Mouse (Mus musculus): ENCODE measurements around the gene Gm2663. TPM values are rescaled to one million over a fixed set of nuclear protein-coding genes. Genes with fewer than 3 reads are reported as not detected.
"Not testable (repeated sequence)": the region's sequence is repeated elsewhere in the genome, so short reads cannot be mapped to it uniquely, and the experiment has no call there.

Gene Gm2663
- total RNA-seq (2021): not detected
- long read RNA-seq, experiment 1: 0 reads
- long read RNA-seq, experiment 2: 0 reads

DNA sequence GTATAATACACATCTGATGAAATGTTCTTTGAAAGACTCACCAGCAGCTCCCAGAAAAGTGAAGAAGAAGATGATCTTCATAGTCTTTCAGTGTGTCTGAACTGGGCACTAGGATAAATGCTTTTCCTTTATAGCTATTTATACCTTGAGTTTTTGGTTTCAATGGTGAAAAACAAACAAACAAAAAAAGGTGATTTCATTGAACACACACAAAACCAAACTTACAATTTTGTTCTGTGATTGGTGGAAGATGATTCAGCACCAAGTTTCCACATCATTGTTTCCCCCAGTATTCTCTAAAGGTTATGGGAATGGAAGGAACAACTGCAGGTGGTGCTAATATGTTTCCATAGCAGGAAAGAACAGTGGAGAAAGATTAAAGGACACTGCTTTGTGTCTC is at the start of gene Gm2663:
TSS of gene Gm2663 (minus strand) at position 101 of the 400 bp plus-strand sequence.
- DNase-seq: not testable (repeated sequence)

DNA sequence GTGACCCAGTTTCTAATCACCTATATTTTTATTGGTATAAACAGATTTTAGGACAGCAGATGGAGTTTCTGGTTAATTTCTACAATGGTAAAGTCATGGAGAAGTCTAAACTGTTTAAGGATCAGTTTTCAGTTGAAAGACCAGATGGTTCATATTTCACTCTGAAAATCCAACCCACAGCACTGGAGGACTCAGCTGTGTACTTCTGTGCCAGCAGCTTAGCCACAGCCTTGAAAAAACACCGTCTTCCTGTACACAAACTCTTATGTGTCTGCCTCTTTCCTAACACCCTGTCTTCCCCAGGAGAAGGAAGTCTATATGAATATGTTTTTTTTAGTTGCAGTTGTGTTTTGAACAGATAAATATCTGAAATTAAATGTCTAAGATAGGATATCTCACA is 49.3 kb upstream of the Gm2663 start:
- no peak for DNase-seq

DNA sequence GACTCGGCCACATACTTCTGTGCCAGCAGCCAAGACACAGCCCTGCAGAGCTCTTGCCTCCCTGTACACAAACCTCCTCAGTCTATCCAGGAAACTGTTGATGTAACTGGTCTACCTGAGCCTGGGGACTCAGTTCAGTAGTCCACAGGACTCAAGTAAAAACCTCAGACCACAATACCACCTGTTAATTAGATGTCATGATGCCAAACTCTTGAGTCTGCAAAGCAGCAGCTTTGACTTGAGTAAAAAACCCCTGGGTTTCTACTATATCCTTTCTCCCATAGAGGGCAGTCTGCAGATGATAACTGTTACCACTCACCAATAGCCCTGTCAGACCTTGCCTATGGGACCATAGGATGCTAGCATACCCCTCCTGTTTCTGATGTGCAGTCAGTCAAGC is 48.7 kb upstream of the Gm2663 start:
- DNase-seq: no peak

GRCm38 (mm10) chr6:41047202-41047601 is 47.9 kb upstream of the Gm2663 start:
- no peak for DNase-seq

DNA sequence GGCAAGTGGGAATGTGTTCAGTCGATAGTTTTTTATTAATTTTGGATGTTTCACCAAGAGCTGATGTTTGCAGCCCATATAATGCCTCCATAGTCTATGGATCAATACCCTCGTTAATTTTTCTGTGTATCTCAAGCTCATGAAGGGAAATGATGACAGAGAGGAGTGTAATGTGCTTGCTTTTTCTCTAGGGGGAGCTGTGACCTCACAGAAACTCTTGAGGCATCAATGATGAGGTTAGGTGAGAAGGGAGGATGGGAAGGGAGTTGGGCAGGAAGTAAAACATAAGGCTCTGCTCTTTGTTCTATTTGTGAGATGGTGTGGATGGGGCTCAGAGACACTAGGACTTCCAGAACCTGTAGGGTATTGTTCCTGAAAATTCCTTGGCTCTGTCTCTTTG is 47.3 kb upstream of the Gm2663 start:
- no peak for DNase-seq

DNA sequence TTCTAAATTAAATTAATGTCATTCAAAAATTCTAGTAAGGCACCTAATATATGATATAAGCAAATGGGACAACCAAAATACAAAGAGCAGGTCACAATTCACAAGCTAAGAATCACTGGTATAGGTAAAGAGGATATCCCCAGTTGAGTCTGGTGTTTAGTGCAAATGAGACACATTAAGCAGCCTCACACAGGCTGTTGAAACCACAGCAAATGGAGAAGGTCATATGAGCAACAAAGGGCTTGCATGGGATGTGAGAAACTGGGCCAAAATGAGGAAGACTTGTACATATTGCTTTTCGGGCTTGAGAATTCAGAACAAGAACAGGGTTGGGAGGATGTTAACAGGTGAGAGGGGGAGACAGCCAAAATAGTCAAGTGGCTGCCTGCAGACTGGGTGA is 45.5 kb upstream of the Gm2663 start:
- DNase-seq: no peak

DNA sequence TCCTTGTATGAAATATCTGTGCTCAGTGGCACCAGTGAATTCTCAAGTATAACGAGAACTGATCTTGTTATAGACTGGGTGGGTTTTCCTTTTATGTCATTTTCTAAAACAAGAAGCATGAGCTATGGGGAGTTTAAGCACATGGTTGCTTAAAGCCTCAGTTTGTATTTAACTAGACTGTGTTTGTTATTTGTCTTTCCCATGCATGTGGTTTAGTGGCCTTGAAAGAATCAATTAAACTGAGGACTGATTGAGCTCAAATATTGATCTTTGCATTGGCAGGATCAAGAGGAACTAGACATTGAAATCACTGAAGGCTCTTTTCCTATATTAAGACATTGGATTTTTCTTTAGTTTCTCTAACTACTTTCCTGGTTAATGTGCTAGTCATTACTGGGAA is 45.0 kb upstream of the Gm2663 start:
- no peak for DNase-seq

DNA sequence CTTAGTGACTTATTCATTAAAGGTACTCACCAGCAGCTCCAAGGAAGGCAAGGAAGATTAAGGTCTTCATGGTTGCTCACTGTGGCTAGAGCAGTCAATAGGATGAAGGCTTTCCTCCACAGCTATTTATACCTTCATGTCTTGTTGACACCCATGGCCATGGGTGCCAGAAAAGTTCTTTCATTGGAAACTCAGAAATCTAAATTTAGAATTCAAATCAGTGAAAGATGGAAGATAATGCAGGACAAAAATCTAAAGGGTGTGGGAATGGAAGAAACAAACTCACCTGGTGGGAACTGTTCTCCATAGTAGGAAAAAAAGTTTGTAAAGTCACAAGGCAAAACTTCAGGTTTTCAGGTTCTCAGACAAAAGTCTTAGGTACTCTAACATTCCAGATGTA is 36.1 kb upstream of the Gm2663 start, which contains the start of gene 2210010C04Rik:
TSS of gene 2210010C04Rik (minus strand) at position 101 of the 400 bp plus-strand sequence.
- DNase-seq: no peak

- no peak for DNase-seq
Measured at GRCm38 (mm10) chr6:41032802-41033201, 33.5 kb upstream of the Gm2663 start.

DNA sequence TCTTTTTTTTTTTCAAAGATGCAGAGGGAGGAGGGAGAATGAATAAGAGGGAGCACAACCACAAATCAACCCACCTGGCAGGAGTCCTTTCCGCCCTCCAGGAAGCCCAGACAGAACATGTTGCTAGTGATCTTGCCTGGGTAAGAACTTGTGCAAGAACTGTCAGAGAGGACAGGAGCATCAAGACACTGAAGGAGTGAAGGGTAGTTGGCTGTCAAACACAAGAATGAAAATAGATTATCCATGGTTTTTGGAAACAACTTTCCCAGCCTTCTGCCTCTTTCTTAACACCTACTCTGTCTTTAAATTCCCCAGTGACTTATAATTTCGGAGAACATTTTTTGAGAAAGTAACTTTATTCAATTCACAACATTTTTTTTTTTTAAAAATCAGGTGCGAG is 33.0 kb upstream of the Gm2663 start:
- DNase-seq: no peak

DNA sequence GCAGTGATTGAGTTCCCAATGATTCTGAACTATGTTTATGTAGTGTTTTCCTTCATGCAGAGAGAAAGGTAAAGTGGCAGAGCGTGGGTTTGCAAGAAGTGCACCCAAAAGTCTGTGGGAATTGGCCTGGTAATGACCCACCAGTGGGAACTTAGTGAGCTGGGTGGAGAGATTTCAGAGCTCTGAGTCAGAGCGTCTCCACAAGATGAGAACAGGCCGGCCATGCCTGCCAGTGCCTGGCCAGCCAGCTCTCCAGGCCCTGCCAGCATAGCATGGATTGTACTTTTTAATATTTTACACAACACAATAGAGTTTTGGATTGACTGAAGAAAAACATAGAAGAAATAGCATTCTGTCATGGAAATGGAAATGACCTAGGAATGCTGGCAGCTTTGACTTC is 31.5 kb upstream of the Gm2663 start:
- DNase-seq: no peak

DNA sequence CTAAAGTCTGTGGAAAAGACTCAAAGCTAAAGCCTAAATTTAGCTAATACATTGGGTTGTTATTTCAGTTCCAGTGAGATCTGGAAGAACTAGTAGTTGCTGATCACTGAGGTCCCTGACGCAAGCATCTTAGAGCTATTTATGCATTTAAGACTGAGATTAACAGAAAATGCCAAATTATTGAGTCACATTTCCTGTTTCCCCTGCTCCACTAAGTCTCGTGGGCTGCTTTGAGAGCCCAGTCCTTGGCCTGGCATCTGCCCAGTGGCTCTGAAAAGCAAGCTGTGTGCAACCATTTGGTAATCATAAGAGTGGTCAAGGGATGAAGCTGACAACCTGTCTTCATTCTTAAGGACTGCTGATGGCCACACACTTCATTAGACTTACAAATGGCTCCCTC is 27.8 kb upstream of the Gm2663 start:
- no peak for DNase-seq

DNA sequence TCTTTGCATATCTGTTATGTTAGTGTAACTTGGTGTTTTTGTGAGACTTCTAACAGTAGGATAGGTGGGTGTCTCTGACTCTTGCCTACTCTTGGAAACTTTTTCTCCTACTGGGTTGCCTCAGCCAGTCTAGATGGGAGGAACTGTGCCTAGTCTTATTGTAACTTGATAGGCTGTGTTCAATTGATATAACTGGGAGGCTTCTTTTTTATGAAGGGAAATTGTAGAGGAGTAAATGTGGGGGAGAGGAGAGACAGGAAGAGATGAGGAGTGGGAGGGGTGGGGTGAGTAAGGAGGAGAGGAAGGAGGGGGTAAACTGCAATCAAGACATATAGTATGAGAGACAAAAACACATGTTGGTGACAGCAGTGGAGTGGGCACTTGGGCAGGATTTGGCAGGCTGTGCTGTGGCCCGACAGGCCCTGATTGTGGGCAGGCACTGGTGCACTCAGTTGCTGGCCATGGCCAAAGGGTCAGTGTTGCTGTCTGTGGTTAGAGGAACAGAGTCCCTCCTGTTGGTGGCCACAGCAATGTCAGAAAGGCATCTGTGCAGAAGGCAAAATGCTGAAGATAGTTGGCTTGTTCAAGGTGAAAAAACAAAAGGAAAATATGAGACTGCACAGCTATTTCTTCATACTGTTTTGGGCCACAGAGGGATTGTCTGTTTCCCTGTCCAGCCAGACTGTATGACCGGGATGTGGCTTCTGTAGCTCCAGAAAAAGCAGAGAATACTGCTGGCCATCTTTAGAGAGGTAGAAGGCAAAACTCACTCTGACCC is 26.8 kb upstream of the Gm2663 start:
- DNase-seq: no peak

- DNase-seq: no peak
Measured at GRCm38 (mm10) chr6:41019140-41019539, 19.9 kb upstream of the Gm2663 start.

DNA sequence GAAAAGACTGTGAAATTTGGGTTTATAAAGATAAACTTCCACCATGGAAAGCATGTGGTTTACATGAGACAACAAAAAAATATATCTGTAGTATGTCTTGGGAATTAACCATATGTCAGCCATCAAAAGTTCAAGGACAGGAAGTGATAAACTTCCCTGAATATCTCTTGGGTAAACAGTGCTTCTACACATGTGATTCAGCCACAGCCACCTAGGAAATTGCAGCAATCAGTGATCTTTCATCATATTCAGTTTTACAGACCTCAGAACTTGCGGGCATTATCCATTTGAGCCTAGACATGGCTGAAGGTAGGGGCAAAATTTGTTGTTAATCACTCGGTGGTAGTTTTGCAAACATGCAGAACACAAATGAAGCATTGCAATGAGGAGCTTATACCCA is 19.4 kb upstream of the Gm2663 start:
- no peak for DNase-seq

- no peak for DNase-seq
Measured at GRCm38 (mm10) chr6:41015065-41015464, 15.8 kb upstream of the Gm2663 start.

DNA sequence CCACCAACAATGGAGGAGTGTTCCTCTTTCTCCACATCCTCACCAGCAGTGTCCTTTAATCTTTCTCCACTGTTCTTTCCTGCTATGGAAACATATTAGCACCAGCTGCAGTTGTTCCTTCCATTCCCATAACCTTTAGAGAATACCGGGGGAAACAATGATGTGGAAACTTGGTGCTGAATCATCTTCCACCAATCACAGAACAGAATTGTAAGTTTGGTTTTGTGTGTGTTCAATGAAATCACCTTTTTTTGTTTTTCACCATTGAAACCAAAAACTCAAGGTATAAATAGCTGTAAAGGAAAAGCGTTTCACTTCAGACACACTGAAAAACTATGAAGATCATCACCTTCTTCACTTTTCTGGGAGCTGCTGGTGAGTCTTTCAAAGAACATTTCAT is 34.8 kb downstream of the Gm2663 start, which contains the start of gene 1810009J06Rik:
TSS of gene 1810009J06Rik (plus strand) at position 301 of the 400 bp plus-strand sequence.
- DNase-seq: not testable (repeated sequence)

DNA sequence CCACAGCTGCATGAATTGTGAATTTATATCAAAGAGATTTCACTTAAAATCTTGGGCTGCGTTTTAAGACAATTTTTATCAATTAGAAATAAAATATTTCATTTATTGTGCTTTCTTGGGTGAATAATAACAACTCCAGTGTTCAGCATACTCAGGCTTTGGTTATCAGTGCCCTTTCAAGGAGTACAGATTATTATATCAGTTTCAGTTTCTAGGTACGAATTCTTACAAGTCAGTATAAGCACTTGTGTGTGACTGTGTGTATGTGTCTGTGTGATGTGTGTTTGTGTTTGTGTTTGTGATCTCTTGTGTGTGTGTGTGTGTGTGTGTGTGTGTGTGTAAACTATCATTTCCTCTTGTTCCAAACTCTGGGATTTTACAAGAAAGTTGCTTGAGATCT is 45.6 kb downstream of the Gm2663 start:
- no peak for DNase-seq

- no peak for DNase-seq
Measured at GRCm38 (mm10) chr6:40951770-40952169, 47.5 kb downstream of the Gm2663 start, which contains the start of gene Gm4744. TSS of gene Gm4744 (minus strand) at chr6:40951870.

Other genes starting within 250 kb of the Gm2663 start
- gene Moxd2, start 112.0 kb downstream of the Gm2663 start, total RNA-seq (2021): not detected
- gene Prss58, start 99.1 kb downstream of the Gm2663 start, total RNA-seq (2021): not detected
- not detected for gene 1700074P13Rik, start 58.9 kb downstream of the Gm2663 start, total RNA-seq (2021)
- not detected for gene Gm4744, start 47.6 kb downstream of the Gm2663 start, total RNA-seq (2021)
- gene 1810009J06Rik, start 34.7 kb downstream of the Gm2663 start, total RNA-seq (2021): not detected
- gene 2210010C04Rik, start 36.0 kb upstream of the Gm2663 start, total RNA-seq (2021): not detected

Data from adrenal gland, postnatal 36 days (tissue).